Mouse (Mus musculus) skeletal muscle tissue, adult 2 months (tissue): ENCODE data around the gene Xylt2.

Experiments
- DNase-seq: peaks from one replicate; pipeline ENCODE4 v3.0.0-alpha.2; 2012; ENCODE audit warnings: low read depth, low spot score

Gene Xylt2

GRCm38 (mm10) chr11:94614603-94615002 lies 62.7 kb downstream of the Xylt2 start:
- no peak for DNase-seq
